Mouse (Mus musculus) 3T3-L1 (cell line): ENCODE results near the gene Cct6b.
A peak's percentile ranks its signal among the peaks of the same experiment; 100 is the strongest.

Experiments used
- DNase-seq: peaks from one replicate; pipeline ENCODE4 v3.0.0-alpha.2; 2015; ENCODE audit warnings: low read depth, low spot score

Cct6b gene

DNA sequence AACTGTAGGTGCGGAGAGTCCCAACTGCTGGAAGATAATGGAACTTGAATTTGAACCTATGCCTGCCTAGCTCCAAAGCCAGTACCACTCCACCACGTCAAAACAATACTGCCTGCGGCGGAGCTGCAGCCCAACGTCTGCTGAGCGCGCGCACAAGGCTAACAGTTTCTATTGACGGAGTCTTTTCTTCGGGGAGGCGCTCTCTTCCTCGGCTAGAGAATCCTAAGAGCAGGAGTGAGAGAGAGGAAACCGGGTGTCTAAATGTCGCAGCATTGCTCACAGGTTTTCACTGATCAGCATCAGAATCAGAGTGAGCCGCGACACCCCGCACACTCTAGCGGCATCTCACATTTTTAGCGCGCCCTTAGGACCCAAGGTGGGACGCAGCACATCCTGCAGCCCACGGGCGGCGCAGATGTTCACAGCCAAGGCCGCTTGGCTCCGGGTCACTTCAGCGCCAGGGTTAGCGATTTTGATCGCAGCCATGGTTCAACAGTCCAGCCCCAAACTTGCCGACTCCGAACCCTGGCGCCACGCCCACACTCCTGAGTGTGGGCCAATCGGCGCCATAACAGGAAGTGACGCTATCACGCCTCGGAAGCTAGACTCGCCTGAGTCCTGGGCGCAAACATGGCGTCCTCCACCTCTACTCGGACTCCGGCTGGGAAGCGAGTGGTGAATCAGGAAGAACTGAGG is at the start of gene Cct6b, which contains the start of gene Zfp830:
TSS of gene Cct6b (minus strand) at position 580 of the 696 bp plus-strand sequence.
TSS of gene Zfp830 (plus strand) at position 604 of the 696 bp plus-strand sequence.
- DNase-seq = peak; percentile 94

DNA sequence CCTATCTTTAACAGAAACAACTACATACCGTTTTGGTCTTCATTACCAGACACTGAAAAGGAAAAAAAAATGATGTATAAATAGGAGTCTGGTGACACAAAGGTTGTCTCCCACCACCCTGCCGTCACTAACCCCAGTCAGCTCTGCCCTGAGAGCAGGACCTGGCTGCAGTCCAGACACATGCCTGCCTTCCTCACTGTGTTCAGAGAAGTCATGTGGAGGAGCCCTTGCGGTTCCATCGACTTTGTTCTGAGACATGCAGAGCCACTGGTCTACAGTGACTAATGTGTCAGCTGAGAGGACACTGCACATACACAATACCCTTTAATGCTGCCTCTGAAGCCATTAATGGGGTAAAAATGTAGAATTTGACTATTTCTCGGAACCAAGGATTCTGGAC is 44.4 kb upstream of the Cct6b start:
- no peak for DNase-seq

GRCm38 (mm10) chr11:82807370-82807769 is 43.2 kb upstream of the Cct6b start:
- DNase-seq = no peak

- peak; percentile 62 for DNase-seq
Measured at GRCm38 (mm10) chr11:82806656-82807055, 42.5 kb upstream of the Cct6b start.

- DNase-seq = no peak
Measured at GRCm38 (mm10) chr11:82783453-82783852, 19.3 kb upstream of the Cct6b start.

DNA sequence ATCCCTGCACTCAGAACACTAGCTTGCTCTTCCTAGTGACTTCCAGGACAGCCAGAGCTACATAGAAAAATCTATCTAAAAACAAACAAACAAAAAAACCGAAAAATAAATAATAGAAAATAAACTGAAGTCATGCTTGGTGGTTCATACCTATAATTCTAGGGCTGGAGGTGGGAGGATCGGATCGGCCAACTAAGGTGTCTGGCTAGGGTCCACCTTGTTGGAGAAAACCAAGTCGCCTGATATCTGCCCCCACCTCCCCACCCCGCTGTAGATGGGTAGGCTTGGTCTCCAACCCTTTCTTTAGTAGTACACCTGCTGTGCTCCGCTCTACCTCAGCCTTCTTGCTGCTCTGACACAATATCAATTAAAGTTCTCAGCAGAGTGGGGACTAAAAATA is 18.1 kb upstream of the Cct6b start:
- DNase-seq = no peak

DNA sequence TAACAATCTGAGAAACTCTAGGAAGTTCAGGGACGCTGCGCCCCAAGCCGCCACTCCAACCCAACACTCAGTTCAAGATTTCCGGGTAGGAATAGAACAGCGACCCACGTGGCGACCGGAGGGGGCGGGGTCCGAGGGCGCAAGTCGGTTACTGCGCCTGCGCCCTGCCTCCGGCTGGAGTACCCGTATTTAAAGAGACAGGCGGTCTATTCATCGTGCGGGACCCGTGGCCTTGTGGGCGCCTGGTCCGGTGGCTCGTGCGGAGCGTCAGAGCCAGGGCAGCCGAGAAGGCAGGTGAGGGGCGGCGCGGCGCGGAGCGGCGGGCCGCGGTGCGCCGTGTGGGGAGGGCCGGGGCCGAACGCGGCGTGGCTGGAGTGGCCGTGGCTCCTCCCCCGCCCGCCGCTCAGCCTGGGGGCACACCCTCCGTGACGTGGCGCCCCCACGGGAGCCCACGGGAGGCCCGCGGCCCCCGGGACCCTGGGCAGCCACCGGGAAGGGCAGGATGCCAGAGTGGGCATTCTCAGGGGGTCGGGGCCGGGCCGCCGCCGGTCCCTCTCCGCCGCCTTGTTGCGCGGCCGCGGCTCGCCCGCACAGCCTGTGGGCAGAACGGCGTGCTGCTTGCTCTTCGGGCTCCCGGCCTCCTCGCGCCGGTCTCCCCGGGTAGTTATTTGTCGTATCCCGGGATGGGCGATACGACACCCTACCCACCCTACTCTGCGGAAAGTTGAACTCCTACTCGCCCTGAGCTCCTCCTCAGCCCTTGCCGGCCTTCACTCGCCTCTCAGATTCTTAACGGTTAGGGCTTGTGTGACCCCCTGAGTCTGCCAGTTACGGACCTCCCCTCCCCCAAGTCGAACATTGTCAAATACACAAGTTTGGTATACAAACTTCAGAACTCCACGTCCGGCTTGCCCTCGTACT is 17.1 kb upstream of the Cct6b start, which contains the start of gene Lig3:
TSS of gene Lig3 (plus strand) at position 126 of the 921 bp plus-strand sequence.
- peak; percentile 93 for DNase-seq

GRCm38 (mm10) chr11:82780134-82780533 is 16.0 kb upstream of the Cct6b start:
- DNase-seq = peak; percentile 28

DNA sequence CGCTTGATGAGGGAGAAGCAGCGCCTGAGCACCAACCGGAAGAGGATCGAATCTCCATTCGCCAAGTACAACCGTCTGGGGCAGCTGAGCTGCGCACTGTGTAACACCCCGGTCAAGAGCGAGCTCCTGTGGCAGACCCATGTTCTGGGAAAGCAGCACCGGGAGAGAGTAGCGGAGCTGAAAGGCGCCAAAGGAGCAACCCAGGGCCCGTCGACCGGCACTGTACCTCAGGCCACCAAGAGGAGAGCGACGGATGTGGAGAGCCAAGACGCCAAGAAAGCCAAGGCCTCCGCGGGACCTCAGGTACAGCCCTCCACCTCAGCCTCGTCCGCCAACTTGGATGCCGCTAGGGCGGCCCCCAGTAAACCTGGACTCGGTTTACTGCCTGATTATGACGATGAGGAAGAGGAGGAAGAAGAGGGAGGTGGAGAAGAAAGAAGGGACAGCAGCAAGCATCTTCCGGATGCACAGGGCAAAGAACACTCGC is 360 bp upstream of the Cct6b start:
- DNase-seq = no peak

DNA sequence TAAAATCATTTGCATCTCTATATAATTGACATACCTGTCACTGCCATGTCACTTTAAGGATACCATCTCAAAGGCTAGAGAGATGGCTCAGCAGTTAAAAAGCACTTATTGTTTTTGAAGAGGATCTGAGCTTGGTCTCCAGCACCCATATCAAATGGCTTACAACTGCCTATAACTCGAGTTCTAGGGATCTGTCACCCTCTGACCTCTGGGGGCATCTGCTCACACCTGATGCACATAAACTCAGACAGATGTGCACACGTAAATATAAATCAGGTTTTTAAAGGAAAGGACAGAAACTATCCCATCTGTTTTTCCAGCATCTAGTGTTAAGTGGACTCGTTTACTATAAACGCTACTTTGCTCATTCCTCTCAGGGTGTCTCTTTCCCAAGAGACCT is 860 bp downstream of the Cct6b start:
- no peak for DNase-seq

DNA sequence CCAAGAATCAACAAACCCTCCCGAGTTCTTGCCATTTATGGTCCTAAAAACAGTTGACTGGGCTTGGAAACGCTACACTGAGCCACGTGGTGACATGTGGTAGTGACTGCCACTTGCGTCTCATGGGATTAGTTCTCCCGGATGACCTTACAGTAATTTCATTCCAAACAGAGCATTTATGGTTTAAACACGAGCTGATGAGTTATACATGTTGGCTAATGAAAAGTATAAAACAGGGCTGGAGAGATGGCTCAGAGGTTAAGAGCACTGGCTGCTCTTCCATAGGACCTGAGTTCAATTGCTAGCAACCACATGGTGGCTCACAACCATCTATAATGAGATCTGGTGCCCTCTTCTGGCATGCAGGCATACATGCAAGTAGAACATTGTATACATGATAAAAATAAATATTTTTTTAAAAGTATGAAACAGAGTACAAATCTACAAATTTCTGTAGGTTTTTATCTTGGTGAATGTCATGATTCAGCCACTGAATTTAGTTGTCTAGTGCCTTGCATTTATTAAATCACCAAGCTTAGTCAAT is 1.8 kb downstream of the Cct6b start:
- no peak for DNase-seq

DNA sequence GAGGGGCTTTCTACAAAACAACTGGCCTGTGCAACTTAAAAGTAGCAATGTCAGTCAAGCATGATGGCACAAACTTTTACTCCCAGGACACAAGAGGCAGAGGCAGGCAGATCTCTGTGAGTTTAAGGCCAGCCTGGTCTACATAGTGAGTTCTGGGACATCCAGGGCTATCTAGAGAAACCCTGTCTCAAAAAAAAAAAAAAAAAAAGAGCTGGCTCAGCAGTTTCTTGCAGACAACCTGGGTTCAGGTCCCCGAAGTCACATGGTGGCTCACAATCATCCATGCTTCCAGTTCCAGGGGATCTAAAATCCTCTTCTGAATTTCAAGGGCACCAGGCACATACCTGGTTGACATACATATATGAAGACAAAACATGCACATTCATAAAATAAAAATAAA is 8.2 kb downstream of the Cct6b start:
- DNase-seq = no peak

DNA sequence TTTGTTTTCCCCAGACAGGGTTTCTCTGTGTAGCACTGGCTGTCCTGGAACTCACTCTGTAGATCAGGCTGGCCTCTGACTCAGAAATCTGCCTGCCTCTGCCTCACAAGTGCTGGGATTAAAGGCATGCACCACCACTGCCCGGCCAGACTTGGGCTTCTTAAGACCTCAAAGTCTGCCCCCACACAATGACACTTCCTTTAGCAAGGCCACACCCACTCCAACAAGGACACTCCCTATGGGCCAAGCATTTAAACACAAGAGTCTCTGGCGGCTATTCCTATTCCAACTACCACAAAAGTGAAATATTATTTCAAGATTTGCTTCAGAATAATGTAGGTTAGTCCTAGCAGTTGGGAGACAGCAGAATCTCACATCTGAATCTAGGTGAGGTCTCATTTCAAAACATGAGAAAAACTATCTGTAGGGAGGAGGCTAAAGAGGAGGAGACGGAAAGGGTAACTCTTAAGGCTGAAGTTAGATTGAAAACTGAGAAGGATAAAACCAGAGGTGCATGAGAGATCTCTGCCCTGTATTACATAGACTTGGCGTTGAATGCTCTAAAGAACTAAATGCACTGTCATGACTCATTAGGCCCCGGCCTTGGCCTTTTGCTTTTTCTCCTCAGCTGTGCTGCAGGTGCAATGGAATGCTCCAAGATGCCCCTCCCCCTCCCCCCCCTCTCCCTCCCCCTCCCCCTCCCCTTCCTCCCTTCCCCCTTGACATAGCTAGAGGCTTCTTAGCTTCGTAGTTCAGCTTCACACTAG is 11.6 kb downstream of the Cct6b start:
- no peak for DNase-seq

DNA sequence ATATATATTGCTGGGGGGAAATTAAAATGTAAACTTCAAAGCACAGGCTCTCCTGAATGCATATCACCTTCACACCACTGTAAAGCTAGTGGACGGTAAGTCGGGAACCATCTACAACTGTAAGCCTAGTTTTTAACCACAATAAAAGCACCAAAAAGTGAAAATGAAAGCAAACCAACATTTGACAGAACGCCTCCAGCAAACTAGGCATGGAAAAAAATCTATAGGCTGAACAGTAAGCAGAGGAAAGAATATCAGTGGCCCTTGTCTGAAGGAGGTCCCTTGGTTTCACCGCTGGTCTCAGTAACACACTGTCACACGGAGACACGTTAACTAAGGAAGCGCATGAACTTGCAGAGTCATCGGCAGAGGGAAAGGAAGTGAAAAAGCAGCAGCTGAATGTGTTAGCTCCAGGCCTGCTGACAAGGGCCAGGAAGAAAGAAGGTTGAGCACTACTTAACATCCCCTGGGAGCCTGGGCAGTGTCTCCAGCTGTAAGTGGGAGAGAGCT is 17.2 kb downstream of the Cct6b start:
- peak; percentile 23 for DNase-seq

DNA sequence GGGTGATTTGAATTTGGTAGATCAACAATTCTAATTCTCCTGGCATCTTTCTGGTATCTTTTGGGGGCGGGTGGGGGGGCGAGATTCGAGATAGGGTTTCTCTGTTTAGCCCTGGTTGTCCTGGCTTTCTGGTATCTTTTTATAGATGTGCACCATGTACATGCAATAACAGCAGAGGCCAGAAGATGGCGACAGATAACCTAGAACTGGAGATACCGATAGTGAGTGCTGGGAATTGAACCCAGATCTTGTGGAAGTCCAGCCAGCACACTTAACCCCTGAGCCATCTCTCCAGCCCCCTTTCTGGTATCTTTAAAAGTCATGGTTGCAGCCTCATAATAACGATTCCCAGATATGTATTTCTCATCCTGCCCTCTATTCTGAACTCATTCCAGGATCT is 18.0 kb downstream of the Cct6b start:
- peak; percentile 58 for DNase-seq

GRCm38 (mm10) chr11:82739006-82739405 is 25.1 kb downstream of the Cct6b start:
- peak; percentile 34 for DNase-seq

DNA sequence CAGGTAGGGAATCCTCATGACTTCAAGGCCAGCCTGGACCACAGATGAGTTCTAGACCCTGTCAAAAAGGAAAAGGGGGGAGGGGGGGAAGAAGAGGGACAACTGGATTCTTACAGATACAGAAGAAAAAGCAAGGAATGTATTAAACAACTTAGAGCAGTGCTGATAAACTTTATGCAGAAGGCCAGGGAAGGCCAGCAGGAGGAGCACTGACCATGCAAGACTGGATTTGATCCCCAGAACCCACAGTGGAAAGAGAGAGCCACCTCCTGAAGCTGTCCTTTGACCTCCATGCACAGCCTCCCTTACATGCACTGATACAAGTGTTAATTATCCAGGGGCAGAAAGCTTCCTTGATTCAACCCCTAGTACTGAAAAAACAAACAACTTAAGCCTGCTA is 29.9 kb downstream of the Cct6b start:
- DNase-seq = peak; percentile 2

DNA sequence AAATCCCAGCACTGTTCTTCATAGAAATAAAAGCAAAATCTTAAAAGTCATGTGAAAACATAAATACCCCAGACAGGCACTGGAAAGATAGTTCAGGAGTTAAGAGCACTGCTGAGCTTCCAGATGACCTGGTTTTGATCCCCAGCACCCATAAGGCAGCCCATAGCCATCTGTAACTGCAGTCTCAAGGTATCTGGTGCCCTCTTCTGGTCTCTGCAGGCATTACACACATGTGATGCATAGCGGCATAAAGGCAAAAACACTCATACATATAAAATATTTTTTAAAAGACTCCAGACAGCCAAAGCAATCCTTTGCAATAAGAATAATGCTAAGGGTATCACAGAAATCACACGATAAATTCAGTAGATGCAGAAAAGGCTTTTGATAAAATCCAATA is 37.3 kb downstream of the Cct6b start:
- DNase-seq = peak; percentile 5

DNA sequence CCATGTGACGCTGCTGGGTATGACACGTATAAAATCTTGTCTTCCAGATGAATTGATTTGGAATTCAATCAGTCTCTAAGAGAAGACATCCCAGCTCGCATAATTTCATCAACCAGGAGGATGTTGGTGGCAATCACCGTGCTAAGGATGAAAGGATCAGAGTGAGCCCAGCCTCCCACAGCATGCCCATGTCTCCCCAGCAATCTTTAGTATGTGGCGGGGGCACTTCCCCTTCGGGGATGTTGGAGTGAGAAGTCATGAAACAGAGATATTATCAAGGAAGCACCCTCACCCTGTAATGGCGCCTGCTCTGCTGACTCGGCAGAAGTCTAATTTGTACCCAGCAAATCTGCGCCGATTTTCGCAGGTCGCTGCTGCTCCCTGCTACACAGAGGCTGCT is 44.8 kb downstream of the Cct6b start:
- no peak for DNase-seq

GRCm38 (mm10) chr11:82712681-82713080 is 51.4 kb downstream of the Cct6b start:
- DNase-seq = no peak

DNA sequence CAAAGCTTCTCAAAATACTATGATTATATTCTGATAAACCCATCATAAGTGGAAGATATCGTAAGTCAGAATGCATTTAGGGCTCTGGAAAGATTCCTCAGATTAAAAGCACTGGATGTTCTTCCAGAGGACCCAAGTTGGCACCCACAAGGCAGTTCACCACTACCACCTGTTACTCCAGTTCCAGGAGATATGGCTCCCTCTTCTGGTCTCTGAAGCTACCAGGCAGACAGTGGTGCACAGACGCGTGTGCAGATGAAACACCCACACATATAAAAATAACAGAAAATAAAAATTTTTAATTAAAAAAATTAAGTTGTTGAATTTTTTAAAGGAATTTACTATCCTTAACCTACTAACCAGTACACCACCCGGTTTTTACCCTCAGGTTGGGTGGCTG is 55.2 kb downstream of the Cct6b start:
- no peak for DNase-seq
